Mouse (Mus musculus): ENCODE measurements around the gene Kank1. TPM values are rescaled to one million over a fixed set of nuclear protein-coding genes. Genes with fewer than 3 reads are reported as not detected.

The Kank1 gene
- total RNA-seq, 2 experiments from 2014 or later: 50.3 to 50.6 TPM

- peak; percentile 83 for DNase-seq
Measured at GRCm38 (mm10) chr19:25445054-25445453, 208.3 kb downstream of the Kank1 start.

GRCm38 (mm10) chr19:25445842-25446241 is 209.1 kb downstream of the Kank1 start:
- no peak for DNase-seq

- no peak for DNase-seq
Measured at GRCm38 (mm10) chr19:25446683-25447082, 209.9 kb downstream of the Kank1 start.

GRCm38 (mm10) chr19:25447373-25447772 is 210.6 kb downstream of the Kank1 start:
- peak; percentile 26 for DNase-seq

GRCm38 (mm10) chr19:25450869-25451629 is 214.3 kb downstream of the Kank1 start:
- peak; percentile 77 for DNase-seq

GRCm38 (mm10) chr19:25453146-25453545 is 216.4 kb downstream of the Kank1 start:
- no peak for DNase-seq

GRCm38 (mm10) chr19:25460760-25461159 is 224.0 kb downstream of the Kank1 start:
- DNase-seq: no peak

- DNase-seq: no peak
Measured at GRCm38 (mm10) chr19:25461553-25462320, 225.0 kb downstream of the Kank1 start.

- peak; percentile 21 for DNase-seq
Measured at GRCm38 (mm10) chr19:25475806-25476205, 239.0 kb downstream of the Kank1 start.

- no peak for DNase-seq
Measured at GRCm38 (mm10) chr19:25479152-25479669, 242.4 kb downstream of the Kank1 start.

GRCm38 (mm10) chr19:25480820-25481219 is 244.0 kb downstream of the Kank1 start:
- DNase-seq: no peak

Other genes with a start within 250 kb of the Kank1 start
- 10 to 100 TPM; 11.4 to 13.9 TPM for gene Dock8, start 237.4 kb upstream of the Kank1 start, total RNA-seq (2021)

Measured in heart, postnatal 4 days (tissue).